Mouse (Mus musculus): ENCODE results near the gene Cux1. TPM values are rescaled to one million over a fixed set of nuclear protein-coding genes. Genes with fewer than 3 reads are reported as not detected.

Cux1 gene
- total and polyA plus RNA-seq, 3 experiments = 46.8 to 101 (median 85.8) TPM

- TF ChIP-seq POLR2A (IDR thresholded peaks at IDR 0.05; ENCODE audit: insufficient read depth, low read depth, low read length) (no peak), CTCF (IDR thresholded peaks at IDR 0.05) (no peak), EP300 (IDR thresholded peaks at IDR 0.05; ENCODE audit: insufficient read depth, low read depth, low read length) (no peak)
- no peak overlapping the region for H3K4me3 ChIP-seq
- DNase-seq = no peak
- peaks cover 4% of the 10 kb centered on the region; the same call in 1 of the 2 replicates for H3K4me1 ChIP-seq (ENCODE audit: control insufficient read depth, insufficient read depth, low read length)
- WGBS = 66% methylated on average over 11 of the region's 11 CpGs
- no peaks in the 10 kb centered on the region for H3K27me3 ChIP-seq (ENCODE audit: control insufficient read depth, insufficient read depth, low read length)
- no peaks in the 10 kb centered on the region for H3K79me2 ChIP-seq (replicated peaks; ENCODE audit: control insufficient read depth, insufficient read depth, low read length)
- intact Hi-C loops (cut with DNase I) = no loop called here
- H3K9ac ChIP-seq (ENCODE audit: low read depth, low read length) = no peak overlapping the region
- no peak overlapping the region for H3K27ac ChIP-seq
- no peaks in the 10 kb centered on the region for H3K36me3 ChIP-seq (ENCODE audit: control insufficient read depth, insufficient read depth, low read length)
Measured at GRCm38 (mm10) chr5:136332786-136333462, 234.4 kb downstream of the Cux1 start.

GRCm38 (mm10) chr5:136327736-136328135 lies 239.6 kb downstream of the Cux1 start:
- no peaks in the 10 kb centered on the region for H3K27me3 ChIP-seq (ENCODE audit: control insufficient read depth, insufficient read depth, low read length)
- intact Hi-C loops (cut with DNase I) = loop anchor here (5.0 kb wide), 1 partner anchor 240 kb away; the partner anchor contains the start of gene Cux1
- TF ChIP-seq CTCF (IDR thresholded peaks at IDR 0.05) = peak; percentile 46
- TF ChIP-seq POLR2A (IDR thresholded peaks at IDR 0.05; ENCODE audit: insufficient read depth, low read depth, low read length) = no peak
- H3K9ac ChIP-seq (ENCODE audit: low read depth, low read length) = no peak overlapping the region
- H3K4me3 ChIP-seq = no peak overlapping the region
- H3K4me1 ChIP-seq (ENCODE audit: control insufficient read depth, insufficient read depth, low read length) = peaks cover 4% of the 10 kb centered on the region
- H3K36me3 ChIP-seq (ENCODE audit: control insufficient read depth, insufficient read depth, low read length) = no peaks in the 10 kb centered on the region
- no peak for DNase-seq
- no peaks in the 10 kb centered on the region for H3K79me2 ChIP-seq (replicated peaks; ENCODE audit: control insufficient read depth, insufficient read depth, low read length)
- no peak overlapping the region for H3K27ac ChIP-seq
- 97% methylated on average over 2 of the region's 2 CpGs for WGBS

- Histone ChIP-seq H3K27ac (no peak overlapping the region), H3K79me2 (replicated peaks; ENCODE audit: control insufficient read depth, insufficient read depth, low read length) (no peaks in the 10 kb centered on the region), H3K36me3 (ENCODE audit: control insufficient read depth, insufficient read depth, low read length) (no peaks in the 10 kb centered on the region), H3K4me1 (ENCODE audit: control insufficient read depth, insufficient read depth, low read length) (peaks cover 4% of the 10 kb centered on the region), H3K4me3 (no peak overlapping the region), H3K27me3 (ENCODE audit: control insufficient read depth, insufficient read depth, low read length) (no peaks in the 10 kb centered on the region), H3K9ac (ENCODE audit: low read depth, low read length) (no peak overlapping the region)
- DNase-seq = peak; percentile 56 to 71
- TF ChIP-seq POLR2A (IDR thresholded peaks at IDR 0.05; ENCODE audit: insufficient read depth, low read depth, low read length) (no peak), CTCF (IDR thresholded peaks at IDR 0.05) (no peak), EP300 (IDR thresholded peaks at IDR 0.05; ENCODE audit: insufficient read depth, low read depth, low read length) (no peak)
- WGBS = 51% methylated on average over 13 of the region's 13 CpGs
- intact Hi-C loops (cut with DNase I) = loop anchor here (5.0 kb wide), 1 partner anchor 241 kb away; the partner anchor contains the start of gene Cux1
Measured at GRCm38 (mm10) chr5:136326626-136327025, 240.7 kb downstream of the Cux1 start.

GRCm38 (mm10) chr5:136324506-136324905 lies 242.8 kb downstream of the Cux1 start:
- Histone ChIP-seq H3K27ac (no peak overlapping the region), H3K4me3 (no peak overlapping the region), H3K4me1 (ENCODE audit: control insufficient read depth, insufficient read depth, low read length) (peaks cover 4% of the 10 kb centered on the region), H3K79me2 (replicated peaks; ENCODE audit: control insufficient read depth, insufficient read depth, low read length) (no peaks in the 10 kb centered on the region), H3K9ac (ENCODE audit: low read depth, low read length) (no peak overlapping the region), H3K36me3 (ENCODE audit: control insufficient read depth, insufficient read depth, low read length) (no peaks in the 10 kb centered on the region), H3K27me3 (ENCODE audit: control insufficient read depth, insufficient read depth, low read length) (no peaks in the 10 kb centered on the region)
- WGBS = 17% methylated on average over 4 of the region's 4 CpGs
- intact Hi-C loops (cut with DNase I) = no loop called here
- peak; percentile 48 to 65 for DNase-seq
- TF ChIP-seq EP300 (IDR thresholded peaks at IDR 0.05; ENCODE audit: insufficient read depth, low read depth, low read length) = no peak
- no peak for TF ChIP-seq CTCF (IDR thresholded peaks at IDR 0.05)
- no peak for TF ChIP-seq POLR2A (IDR thresholded peaks at IDR 0.05; ENCODE audit: insufficient read depth, low read depth, low read length)

GRCm38 (mm10) chr5:136321378-136321777 lies 245.9 kb downstream of the Cux1 start:
- intact Hi-C loops (cut with DNase I) = no loop called here
- no peaks in the 10 kb centered on the region for H3K79me2 ChIP-seq (replicated peaks; ENCODE audit: control insufficient read depth, insufficient read depth, low read length)
- no peak overlapping the region for H3K27ac ChIP-seq
- H3K4me3 ChIP-seq = no peak overlapping the region
- TF ChIP-seq EP300 (IDR thresholded peaks at IDR 0.05; ENCODE audit: insufficient read depth, low read depth, low read length) (no peak), POLR2A (IDR thresholded peaks at IDR 0.05; ENCODE audit: insufficient read depth, low read depth, low read length) (no peak), CTCF (IDR thresholded peaks at IDR 0.05) (peak; percentile 57)
- H3K27me3 ChIP-seq (ENCODE audit: control insufficient read depth, insufficient read depth, low read length) = no peaks in the 10 kb centered on the region
- no peak overlapping the region for H3K9ac ChIP-seq (ENCODE audit: low read depth, low read length)
- no peak for DNase-seq
- H3K4me1 ChIP-seq (ENCODE audit: control insufficient read depth, insufficient read depth, low read length) = no peaks in the 10 kb centered on the region; the same call in 1 of the 2 replicates
- WGBS = 71% methylated on average over 6 of the region's 6 CpGs
- no peaks in the 10 kb centered on the region for H3K36me3 ChIP-seq (ENCODE audit: control insufficient read depth, insufficient read depth, low read length)

- Histone ChIP-seq H3K79me2 (replicated peaks; ENCODE audit: control insufficient read depth, insufficient read depth, low read length) (no peaks in the 10 kb centered on the region), H3K9ac (ENCODE audit: low read depth, low read length) (no peak overlapping the region), H3K27me3 (ENCODE audit: control insufficient read depth, insufficient read depth, low read length) (no peaks in the 10 kb centered on the region), H3K27ac (no peak overlapping the region), H3K4me1 (ENCODE audit: control insufficient read depth, insufficient read depth, low read length) (peaks cover 2% of the 10 kb centered on the region; the same call in 1 of the 2 replicates), H3K36me3 (ENCODE audit: control insufficient read depth, insufficient read depth, low read length) (no peaks in the 10 kb centered on the region), H3K4me3 (no peak overlapping the region)
- intact Hi-C loops (cut with DNase I) = no loop called here
- 88% methylated on average over 14 of the region's 14 CpGs for WGBS
- TF ChIP-seq POLR2A (IDR thresholded peaks at IDR 0.05; ENCODE audit: insufficient read depth, low read depth, low read length) = no peak
- TF ChIP-seq EP300 (IDR thresholded peaks at IDR 0.05; ENCODE audit: insufficient read depth, low read depth, low read length) = no peak
- TF ChIP-seq CTCF (IDR thresholded peaks at IDR 0.05) = no peak
- no peak for DNase-seq
Measured at GRCm38 (mm10) chr5:136312566-136312965, 254.7 kb downstream of the Cux1 start.
